Mouse (Mus musculus): ENCODE data around the gene 1700069L16Rik. TPM values are rescaled to one million over a fixed set of nuclear protein-coding genes. Genes with fewer than 3 reads are reported as not detected.

The 1700069L16Rik gene
- total RNA-seq, 2 experiments from 2014 or later: not detected

DNA sequence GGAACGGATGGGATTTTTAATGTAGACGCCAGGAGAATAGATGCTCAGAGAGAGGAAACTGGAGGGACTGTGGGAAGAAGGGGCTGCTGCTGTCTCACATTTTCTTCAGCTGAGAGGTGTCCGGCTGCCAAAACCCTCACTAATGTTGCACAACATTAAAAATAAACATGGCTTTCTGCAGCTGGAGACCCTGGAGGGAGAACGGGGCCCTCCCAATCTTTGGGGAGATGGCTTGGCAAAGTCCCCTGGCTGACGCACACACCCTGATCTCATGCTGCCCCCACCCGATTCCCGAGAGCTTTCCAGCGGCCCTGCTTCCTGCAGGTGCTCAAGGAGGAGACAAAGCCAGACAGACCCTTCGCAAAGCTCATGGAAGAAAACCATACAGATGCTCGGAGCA, 63.7 kb downstream of the 1700069L16Rik start:
- DNase-seq (ENCODE audit: low spot score in 2 of 2): no peak
- intact Hi-C loops (cut with DNase I): no loop called here

DNA sequence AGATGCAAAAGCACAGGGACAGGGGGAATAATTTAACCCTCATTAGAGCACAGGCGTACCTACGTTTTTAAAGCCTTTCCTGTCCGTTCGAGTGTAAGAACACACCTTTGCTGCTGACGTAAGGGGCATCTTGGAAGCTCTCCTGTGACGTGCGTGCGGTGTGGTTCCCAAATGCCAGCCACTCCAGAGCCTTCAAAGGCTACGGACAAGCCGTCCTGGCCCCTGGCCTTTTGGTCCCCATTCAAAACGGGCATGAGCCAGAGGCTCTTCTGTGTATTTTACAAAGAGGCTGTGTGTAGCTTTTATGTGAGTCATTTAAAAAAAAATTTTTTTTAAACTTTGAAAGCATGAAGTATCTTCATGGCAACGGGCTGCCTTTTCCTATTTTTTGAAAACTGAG, 69.8 kb downstream of the 1700069L16Rik start:
- intact Hi-C loops (cut with DNase I): no loop called here

DNA sequence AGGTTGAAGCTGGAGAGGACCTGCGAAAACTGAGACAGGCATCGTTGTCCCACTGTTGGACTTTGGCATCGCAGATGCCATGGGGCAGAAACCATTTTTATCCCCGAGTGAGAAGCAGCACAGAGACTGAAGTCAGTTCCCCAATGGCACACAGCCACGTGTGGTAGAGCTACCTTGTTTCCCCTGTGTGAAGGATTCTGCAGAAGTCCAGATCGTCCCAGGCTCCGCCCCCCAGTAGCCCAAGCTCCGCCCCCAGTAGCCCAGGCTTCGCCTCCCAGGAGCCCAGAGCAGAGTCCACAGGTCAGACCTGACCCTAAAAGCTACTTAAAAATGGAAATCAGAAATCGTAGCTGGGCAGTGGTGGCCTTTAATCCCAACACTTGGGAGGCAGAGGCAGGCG, 70.4 kb downstream of the 1700069L16Rik start:
- intact Hi-C loops (cut with DNase I): no loop called here
- DNase-seq (ENCODE audit: low spot score in 2 of 2): no peak

More for the DNA sequence above, 69.8 kb downstream of the 1700069L16Rik start:
- no peak for DNase-seq (ENCODE audit: low spot score in 2 of 2)

DNA sequence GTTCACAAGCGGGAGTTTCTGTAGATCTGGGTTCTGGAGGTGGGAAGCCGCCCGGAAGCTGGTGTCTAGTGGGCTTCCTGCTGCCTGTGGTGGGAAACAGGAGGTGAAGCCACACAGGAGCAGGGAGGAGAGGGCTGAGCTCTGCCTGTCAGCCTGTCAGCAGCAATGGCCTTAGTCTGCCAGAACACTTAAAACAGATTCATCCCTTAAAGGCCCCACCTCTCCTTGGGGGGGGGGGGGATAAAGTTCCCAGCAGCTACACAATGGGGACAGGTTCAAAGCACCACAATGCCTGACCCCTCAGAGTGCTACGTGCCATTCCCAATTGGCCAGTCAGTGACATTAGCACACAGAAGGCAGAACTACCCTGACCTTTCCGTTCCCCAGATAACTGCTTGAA, 72.4 kb downstream of the 1700069L16Rik start:
- no peak for DNase-seq (ENCODE audit: low spot score in 2 of 2)
- intact Hi-C loops (cut with DNase I): no loop called here

DNA sequence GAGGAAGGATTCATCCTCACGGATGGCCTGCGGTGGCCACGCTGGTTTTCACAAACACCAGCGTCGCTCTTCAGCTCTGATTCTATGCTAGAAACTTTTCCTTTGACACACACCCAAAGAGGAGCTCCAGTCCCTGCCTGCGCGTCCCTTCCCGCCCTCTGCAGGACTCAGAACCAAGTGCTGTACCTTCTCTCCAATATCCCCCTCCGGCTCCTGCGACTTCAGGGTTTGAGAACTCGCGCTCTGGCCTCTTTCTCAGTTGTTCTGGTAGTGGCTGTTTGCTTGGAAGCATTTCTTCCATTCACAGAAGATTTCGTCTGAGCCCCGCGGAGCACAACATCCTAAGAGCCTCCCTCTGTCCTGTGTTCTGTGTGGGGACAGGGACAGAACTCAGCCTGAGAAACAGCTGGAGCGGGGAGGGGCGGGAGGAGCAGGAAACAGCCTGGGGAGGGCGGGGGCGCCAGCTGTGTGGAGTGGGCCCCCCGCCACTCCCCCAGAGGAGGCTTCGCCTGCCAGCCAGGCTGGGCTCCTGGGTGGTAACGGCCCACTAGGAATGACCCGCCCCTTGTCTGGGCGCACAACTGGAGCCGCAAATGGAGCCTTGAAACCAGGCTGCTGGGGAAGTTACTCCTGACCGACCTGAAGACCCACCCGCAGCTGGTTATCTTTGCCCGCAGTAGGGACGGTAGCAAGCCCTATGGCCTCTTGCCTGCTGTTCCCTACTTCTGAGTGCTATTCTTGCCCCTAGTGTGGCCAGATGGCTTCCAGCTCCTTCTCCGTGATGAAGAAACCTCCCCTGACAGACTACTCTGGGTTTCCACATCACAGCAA, 74.3 kb downstream of the 1700069L16Rik start, which contains the start of gene Cmklr1:
TSS of gene Cmklr1 (minus strand) at position 392 of the 831 bp plus-strand sequence.
- no peak for DNase-seq (ENCODE audit: low spot score in 2 of 2)
- intact Hi-C loops (cut with DNase I): no loop called here

DNA sequence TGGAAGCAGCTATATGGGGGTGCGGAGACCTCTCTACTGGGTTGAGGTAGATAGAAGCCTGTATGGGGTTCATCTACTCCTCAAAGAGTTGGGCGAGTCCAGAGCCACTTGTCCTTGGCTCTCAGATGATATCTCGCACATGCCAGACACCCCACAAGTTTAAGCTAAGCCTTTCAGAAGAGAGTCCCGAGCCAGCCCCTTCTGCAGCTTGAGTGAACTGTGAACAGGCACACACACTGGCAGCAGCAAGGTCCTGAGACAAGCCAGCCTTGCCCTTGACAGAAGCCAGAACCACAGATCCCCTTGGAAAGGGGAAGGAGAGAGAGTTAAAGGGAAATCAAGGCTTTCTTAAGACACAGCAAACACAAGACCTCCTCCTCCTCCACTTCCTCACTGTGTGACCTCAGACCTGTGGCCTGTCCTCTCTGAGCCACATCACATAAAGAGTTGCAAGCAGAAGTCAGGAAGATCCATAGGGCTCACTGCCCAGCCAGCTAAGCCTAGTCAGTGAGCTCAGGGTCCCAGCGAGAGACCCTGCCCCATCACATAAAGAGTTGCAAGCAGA, 75.8 kb downstream of the 1700069L16Rik start:
- intact Hi-C loops (cut with DNase I): no loop called here
- DNase-seq (ENCODE audit: low spot score in 2 of 2): no peak

DNA sequence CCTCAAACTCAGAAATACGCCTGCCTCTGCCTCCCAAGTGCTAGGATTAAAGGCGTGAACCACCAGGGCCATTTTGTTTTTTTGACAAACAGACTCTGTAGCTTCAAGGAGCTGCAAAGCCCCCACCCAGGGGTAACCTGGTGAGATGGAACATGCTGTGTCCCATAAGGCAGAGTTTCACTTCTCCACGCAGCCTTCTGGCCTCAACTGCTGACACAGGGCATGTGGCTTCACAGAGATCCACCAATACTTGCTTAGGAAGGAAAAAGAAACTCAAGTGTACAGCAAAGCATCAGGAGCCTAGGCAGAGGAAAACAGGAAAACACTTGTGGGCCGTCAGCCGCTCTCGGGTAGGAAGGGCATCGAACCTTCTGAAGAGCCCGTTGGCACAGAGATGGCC, 77.4 kb downstream of the 1700069L16Rik start:
- intact Hi-C loops (cut with DNase I): no loop called here
- DNase-seq (ENCODE audit: low spot score in 2 of 2): no peak

DNA sequence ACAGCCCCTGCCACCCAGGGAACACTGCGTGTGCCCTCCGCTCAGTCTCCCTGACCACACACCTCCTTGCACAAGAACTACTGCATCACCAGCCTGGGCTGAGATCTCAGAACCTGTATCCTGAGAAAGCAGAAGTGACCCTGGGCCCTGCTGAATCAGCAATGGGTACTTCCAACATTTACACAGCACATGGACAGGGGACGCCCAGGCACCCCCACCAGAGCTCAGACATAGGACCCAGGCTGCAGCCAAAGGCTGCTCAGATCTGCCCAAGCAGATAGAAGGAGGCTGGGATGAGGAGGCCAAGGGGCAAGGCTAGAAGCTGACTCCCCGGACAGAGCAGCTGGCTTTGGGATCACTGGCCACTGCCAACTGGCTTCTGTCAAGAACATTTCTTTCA, 80.1 kb downstream of the 1700069L16Rik start:
- intact Hi-C loops (cut with DNase I): no loop called here
- peak; percentile 57 to 72 for DNase-seq (ENCODE audit: low spot score in 2 of 2)

DNA sequence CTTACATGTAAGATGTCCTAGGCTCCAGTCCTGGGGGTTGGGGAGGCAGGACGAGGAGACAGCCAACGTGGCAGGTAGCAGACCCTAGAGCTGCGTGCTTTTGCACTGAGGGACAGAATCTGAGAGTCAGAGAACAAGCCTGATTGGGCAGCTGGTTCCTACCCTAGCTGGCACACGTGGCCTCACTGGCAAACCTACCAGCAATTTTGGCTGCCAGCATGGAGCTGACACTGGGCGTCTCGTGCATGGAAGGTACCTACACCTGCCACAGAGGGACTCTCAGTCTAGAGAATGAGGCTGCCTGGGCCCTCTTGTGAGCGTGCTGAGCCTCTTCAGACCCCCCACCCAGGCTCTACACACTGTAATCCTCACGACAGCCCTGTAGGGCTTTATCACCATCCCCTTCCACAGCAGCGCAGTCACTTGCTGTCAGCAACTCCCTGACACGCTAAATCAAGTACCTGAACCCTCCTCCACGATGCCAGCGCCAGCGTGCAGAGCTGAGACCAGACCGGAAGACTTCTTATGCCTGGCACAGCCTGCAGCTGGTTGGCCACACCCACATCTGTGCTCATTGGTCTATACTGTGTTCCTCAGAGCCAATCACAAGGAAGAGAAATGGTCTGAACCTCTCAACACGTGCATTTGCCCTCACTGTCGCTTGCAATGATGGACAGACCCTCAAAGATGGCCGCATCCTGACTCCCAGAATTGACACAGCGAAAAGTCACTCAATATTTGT, 81.3 kb downstream of the 1700069L16Rik start:
- intact Hi-C loops (cut with DNase I): no loop called here
- DNase-seq (ENCODE audit: low spot score in 2 of 2): peak; percentile 68 to 81

Other genes with a start within 250 kb of the 1700069L16Rik start
- gene Wscd2, start 234.4 kb downstream of the 1700069L16Rik start, total RNA-seq (2021): 10 to 100 TPM; 60.6 to 62.5 TPM
- gene Cmklr1, start 74.3 kb downstream of the 1700069L16Rik start, total RNA-seq (2021): 1 to 10 TPM; 4.2 to 5.1 TPM
- gene Ficd, start 11.0 kb upstream of the 1700069L16Rik start, total RNA-seq (2021): 10 to 100 TPM in 1 of 2 experiments, 1 to 10 TPM in 1; 10.0 to 10.7 TPM
- gene Sart3, start 47.7 kb upstream of the 1700069L16Rik start, total RNA-seq (2021): 10 to 100 TPM; 30.3 to 32.1 TPM
- 10 to 100 TPM; 90.4 to 97.0 TPM for gene Iscu, start 48.0 kb upstream of the 1700069L16Rik start, total RNA-seq (2021)
- 10 to 100 TPM; 19.4 to 24.7 TPM for gene Tmem119, start 75.7 kb upstream of the 1700069L16Rik start, total RNA-seq (2021)
- 10 to 100 TPM; 25.9 to 27.2 TPM for gene Selplg, start 107.9 kb upstream of the 1700069L16Rik start, total RNA-seq (2021)
- gene Coro1c, start 184.0 kb upstream of the 1700069L16Rik start, total RNA-seq (2021): 100 to 1,000 TPM in 1 of 2 experiments, 10 to 100 TPM in 1; 97.7 to 102 TPM

All from left cerebral cortex, postnatal 14 days (tissue).